Mouse (Mus musculus): ENCODE data around the gene Olfr159.
A peak's percentile ranks its signal among the peaks of the same experiment; 100 is the strongest.

The Olfr159 gene

GRCm38 (mm10) chr4:43729794-43730550 is 40.8 kb downstream of the Olfr159 start, which contains the start of gene Spaar:
Gene Spaar, plus strand, starts transcription at chr4:43730034.
- no peak for DNase-seq (ENCODE audit: low spot score)

- no peak for DNase-seq (ENCODE audit: low spot score)
These were observed 41.7 kb downstream of the Olfr159 start for GRCm38 (mm10) chr4:43729126-43729525.

- DNase-seq (ENCODE audit: low spot score) = no peak
These were observed 42.2 kb downstream of the Olfr159 start for GRCm38 (mm10) chr4:43728576-43728954.

GRCm38 (mm10) chr4:43727718-43728575 is 42.9 kb downstream of the Olfr159 start:
- DNase-seq (ENCODE audit: low spot score) = no peak

- DNase-seq (ENCODE audit: low spot score) = no peak
These were observed 43.8 kb downstream of the Olfr159 start, which contains the start of gene Hrct1 for GRCm38 (mm10) chr4:43726995-43727394. Gene Hrct1, plus strand, starts transcription at chr4:43727188.

- DNase-seq (ENCODE audit: low spot score) = no peak
These were observed 44.4 kb downstream of the Olfr159 start for GRCm38 (mm10) chr4:43726228-43726993.

- DNase-seq (ENCODE audit: low spot score) = peak; percentile 76
These were observed 46.0 kb downstream of the Olfr159 start for GRCm38 (mm10) chr4:43724764-43725163.

- no peak for DNase-seq (ENCODE audit: low spot score)
These were observed 48.6 kb downstream of the Olfr159 start for GRCm38 (mm10) chr4:43722191-43722590.

GRCm38 (mm10) chr4:43720491-43721228 is 50.1 kb downstream of the Olfr159 start:
- no peak for DNase-seq (ENCODE audit: low spot score)
